Mouse (Mus musculus): ENCODE data around the gene Hspb3.

GRCm38 (mm10) chr13:113634732-113635481 lies 28.6 kb downstream of the Hspb3 start:
- TF ChIP-seq CTCF (conservative IDR thresholded peaks at IDR 0.05; ENCODE audit: low read length) (no peak), NANOG (IDR thresholded peaks at IDR 0.05; ENCODE audit: borderline replicate concordance, low read length) (no peak)

Data from E14TG2a.4 (cell line).